Mouse (Mus musculus) 416B (cell line): ENCODE data around the gene Rpl18.
A peak's percentile ranks its signal among the peaks of the same experiment; 100 is the strongest.

Experiments used
- DNase-seq: peaks from one replicate; pipeline ENCODE4 v3.0.0; 2011; ENCODE audit warnings: low read depth

Gene Rpl18

DNA sequence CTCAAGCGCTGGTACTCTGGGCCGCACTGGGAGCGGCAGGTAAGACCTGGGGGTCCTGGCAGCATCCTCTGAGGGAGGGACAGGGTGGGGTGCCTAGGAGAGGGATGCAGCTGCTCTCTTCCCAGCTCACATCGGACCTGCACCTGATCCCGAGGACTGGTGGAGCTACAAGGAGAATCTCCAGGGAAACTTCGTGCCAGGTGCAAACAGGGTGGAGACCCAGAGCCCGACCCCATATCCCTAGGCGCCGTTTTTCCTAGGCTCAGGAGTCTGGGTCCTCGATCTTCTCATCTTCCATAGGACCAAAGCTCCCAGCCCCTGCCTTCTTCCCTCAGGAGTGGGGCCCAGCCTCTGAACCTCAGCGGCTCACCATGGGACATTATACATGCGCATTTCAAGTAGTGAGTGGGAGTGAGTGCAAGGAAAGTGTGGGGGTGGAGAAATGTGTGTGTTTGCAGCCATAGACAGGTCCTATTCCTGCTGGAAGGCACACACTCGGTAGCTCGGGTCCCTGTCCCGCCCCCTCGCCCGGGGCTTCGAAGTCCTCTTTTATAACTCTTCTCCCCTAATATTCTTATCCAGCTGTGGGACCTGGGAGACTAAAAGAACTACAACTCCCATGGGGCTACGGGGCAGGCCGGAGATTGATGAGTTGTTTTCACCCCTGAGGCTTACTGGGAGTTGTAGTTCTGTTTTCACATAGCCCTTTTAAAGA is 14.8 kb upstream of the Rpl18 start:
- DNase-seq: peak; percentile 67

DNA sequence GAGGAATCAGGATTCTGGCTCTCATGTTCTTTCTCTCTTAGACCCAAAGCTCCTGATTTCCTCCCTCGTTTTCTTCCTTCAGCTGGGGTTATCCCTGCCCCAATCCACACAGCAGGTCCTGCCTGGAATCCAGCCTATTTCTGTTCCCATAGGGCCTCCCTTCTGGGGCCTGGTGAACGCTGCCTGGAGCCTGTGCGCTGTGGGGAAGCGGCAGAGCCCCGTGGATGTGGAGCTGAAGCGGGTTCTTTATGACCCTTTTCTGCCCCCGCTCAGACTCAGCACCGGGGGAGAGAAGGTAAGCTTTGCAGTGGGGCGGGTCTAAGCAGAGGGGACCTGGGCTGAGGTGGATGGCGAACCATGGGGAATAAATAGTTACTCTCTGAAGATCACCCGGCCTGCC is 14.2 kb upstream of the Rpl18 start:
- DNase-seq: no peak

DNA sequence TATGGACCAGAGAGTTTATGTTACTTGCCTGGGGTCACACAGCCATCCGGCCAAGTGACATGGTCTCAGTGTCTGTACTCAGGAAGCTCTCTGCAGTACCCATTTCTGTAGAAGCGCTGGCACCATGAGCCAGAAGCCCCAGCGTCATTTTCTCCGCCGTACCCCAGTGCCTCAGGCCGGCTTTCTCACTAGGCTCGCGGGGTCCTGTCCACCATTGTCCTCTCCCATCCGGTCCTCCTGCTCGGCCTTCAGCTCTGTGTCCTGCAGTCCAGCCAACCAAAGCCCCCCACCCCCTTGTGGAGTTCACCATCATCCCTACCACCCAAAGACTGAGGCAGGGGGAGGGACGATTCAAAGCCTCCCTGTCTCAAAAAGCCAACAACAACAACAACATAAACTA is 13.7 kb upstream of the Rpl18 start:
- DNase-seq: no peak

DNA sequence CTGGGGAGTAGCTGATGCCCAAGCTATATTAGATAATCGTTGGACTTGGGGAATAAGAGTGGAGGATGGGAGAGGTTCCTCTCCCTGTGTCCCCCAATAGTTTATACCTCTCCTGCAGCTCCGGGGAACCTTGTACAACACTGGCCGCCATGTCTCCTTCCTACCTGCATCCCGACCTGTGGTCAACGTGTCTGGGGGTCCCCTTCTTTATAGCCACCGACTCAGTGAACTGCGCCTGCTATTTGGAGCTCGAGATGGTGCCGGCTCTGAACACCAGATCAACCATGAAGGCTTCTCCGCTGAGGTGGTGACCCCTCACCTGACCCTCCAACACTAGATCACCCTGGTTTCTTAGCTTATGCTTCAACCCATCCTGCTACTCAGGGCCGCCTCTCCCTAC is 12.9 kb upstream of the Rpl18 start:
- no peak for DNase-seq

DNA sequence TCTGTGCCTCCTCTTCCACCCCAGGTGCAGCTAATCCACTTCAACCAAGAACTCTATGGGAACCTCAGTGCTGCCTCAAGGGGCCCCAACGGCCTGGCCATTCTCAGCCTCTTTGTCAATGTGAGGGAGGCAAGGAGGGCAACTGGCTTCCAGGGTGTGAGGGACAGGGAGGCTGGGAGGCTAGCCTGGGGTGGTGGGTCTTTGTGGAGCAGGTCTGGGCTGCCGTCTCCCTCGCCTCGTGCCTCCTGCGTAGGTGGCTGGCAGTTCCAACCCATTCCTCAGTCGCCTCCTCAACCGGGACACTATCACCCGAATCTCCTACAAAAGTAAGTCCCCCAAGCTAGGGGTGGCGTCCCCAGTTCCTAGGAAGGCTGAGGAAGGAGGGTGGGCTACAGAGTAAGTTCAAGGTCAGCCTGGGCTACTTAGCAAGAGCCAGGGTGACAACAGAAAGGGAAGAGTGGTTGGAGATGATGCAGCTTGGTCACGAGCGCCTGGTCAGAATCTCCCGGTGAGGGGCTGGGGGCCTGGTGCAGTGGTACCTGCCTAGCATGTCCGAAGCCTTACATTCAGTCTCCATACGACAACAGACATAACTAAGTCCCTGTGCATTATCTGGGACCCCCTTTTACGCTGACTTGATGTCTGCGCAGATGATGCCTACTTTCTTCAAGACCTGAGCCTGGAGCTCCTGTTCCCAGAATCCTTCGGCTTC is 12.3 kb upstream of the Rpl18 start:
- DNase-seq: no peak

DNA sequence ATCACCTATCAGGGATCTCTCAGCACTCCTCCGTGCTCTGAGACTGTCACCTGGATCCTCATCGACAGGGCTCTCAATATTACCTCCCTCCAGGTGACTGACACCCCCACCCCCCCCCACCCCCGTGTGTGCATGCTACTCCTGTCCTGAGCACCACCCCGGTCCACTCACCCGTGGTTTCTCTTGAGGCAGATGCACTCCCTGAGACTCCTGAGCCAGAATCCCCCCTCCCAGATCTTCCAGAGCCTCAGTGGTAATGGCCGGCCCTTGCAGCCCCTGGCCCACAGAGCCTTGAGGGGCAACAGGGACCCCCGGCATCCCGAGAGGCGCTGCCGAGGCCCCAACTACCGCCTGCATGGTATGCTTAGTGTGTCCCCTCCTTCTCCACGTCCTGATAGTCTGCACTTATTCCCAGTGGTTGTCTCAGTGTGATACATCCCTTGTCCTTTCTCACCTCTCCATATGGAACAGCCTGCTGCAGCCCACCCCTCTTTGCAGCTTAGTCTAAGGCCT is 11.7 kb upstream of the Rpl18 start:
- no peak for DNase-seq

DNA sequence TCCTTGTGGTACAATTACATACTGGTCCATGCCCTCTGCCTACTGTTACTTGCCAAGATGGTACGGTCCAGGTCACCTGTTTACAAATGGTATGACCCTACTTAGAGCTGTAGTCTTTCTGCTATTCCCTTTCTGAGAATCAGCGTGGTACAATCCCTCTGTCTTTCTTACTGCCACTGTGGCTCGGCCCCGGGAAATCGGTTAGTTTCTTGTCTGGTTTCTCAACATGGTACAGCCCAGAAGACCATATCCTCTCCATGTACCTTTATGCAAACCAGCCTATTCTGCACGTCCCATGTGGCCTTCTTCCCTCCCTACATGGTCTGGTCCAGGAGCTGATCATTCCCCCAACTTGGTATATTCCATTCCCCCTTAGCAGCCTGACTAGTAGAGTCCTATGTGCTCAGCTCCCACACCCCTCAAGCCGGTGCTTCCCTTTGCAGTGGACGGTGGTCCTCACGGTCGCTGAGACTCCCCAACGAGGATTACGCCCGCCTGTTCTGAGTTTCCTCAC is 11.2 kb upstream of the Rpl18 start:
- peak; percentile 97 for DNase-seq

DNA sequence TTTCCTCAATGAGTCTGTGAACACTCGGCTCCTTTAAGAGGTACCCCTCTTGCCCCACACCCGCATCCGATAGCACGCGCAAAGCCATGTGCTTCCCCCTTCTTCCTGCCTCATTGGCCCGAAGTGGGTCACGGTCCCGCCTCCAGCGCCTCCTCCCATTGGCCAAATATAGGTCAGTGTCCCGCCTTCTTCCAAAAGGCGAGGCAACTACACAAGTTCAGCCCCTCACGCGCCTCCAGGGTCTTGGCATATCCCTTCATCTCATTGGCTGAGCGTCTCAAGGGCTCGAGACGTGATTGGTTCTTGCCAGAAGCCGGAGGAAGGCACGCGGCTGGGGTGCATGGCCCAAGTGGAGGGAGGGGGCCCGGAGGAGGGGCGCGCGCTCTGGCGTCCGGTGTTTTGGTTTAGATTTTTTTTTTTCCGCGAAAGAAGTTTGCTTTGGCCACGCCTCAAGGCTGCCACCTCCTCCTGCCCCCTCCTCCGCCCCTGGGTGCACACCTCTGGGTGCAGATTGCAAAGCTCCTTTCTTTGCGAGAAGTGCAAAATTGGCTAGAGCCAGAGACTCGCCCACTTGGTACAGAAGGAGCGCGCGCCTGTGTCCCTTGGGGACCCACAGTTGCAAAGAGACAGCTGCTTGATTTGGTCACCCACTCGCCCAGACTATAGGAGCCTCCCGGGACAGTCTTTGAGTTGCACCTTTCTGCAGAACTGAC is 10.4 kb upstream of the Rpl18 start, which contains the start of gene Dbp:
Gene Dbp, plus strand, starts transcription at position 359 of the 713 bp plus-strand sequence.
- DNase-seq: peak; percentile 100

DNA sequence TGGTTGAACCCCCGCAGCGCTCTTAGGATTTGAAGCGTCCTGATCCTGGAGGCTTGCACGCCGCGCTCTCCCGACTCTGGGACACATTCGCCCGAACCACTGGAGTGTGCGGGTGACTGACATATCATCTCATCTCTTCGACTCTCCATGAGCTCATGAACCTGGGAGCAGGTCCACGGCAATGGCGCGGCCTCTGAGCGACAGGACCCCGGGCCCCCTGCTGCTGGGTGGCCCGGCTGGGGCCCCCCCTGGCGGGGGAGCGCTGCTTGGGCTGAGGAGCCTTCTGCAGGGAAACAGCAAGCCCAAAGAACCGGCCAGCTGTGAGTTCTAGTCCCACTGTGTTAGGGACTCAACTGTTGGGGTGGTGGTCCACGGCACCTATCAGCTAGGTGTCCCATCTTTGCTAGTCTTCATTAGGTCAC is 9.8 kb upstream of the Rpl18 start:
- DNase-seq: no peak

DNA sequence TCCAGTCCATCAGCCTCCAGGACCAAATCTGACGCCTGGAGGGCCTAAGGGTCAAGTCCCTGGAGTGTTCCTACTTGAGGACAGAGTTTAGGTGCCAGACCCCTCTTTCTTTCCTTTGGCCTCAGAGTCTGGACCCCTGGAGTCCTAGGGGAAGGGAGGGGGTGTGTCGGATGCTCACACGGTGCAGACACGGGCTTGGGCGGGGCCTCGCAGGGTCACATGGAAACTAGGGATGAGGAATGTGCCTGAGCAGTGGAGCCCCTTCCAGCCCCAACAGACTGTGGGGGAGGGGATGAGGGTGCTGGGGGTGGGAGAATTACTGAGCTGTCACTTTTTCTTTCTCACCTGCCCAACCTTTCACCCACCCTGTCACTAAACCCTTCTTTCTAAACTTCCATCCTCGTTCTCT is 9.4 kb upstream of the Rpl18 start:
- DNase-seq: peak; percentile 79

DNA sequence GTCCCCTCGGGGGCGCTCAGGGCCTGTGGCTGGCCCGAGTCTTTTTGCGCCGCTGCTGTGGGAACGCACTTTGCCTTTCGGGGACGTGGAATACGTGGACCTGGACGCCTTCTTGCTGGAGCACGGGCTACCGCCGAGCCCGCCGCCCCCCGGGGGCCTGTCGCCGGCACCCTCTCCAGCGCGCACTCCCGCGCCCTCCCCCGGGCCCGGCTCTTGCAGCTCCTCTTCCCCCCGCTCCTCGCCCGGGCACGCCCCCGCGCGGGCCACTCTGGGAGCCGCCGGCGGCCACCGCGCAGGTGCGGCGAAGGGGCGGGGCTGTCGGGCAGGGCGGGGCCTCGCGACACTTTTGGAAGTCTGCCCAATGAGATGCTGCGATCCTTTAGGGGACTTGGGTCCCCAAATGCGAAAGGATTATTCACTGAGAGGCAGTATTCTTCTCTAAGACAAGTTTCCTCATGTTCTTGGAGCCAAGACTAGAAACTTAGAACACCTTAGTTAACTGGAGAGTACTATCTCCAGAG is 8.5 kb upstream of the Rpl18 start:
- DNase-seq: peak; percentile 93

DNA sequence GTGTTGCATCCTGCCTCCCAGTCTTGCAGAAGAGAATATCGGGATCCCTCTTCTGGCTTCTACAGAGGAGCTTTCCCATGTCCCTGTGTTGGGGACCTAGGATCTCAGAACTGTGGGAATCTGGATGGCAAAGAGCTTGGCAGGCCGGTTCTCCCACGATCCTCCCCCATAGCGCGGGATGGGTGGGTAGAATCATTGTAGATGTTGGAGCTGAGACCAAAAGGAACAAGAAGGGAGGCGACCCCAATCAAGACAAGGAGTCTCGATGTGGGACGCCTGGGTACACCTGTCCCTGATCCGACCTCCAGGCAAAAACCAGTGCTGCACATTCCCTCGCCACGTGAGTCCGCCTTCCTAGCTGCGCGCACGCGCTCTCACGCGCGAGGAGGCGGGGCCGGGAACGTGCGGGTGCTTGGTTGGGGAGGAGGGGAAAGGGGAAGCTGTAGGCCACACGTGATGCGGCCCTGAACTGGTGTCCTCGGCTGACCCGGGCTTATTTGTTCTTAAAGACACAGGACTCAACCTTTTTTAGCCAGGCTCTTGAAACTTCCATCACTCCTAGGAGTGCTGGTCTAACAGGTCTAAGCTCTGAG is 7.8 kb upstream of the Rpl18 start:
- DNase-seq: peak; percentile 98

DNA sequence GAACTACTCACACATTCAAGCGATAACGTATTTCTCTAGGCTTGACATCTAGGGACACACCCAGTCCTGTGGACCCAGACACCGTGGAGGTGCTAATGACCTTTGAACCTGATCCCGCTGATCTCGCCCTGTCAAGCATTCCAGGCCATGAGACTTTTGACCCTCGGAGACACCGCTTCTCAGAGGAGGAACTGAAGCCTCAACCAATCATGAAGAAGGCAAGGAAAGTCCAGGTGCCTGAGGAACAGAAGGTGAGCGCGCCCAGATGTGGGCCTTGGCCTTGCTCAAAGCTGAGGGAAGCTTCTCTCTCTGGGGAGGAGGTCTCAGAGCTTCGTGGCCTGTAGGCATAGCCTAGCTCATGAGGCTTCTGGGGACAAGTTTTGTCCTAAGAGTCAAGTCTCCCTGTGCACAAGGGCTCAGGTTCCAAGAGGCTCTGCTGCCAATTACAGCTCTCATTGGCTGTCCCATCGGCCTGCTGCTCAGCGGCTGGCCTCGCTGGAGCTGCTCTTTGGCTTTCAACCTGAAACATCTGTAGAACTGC is 7.0 kb upstream of the Rpl18 start:
- DNase-seq: peak; percentile 38

DNA sequence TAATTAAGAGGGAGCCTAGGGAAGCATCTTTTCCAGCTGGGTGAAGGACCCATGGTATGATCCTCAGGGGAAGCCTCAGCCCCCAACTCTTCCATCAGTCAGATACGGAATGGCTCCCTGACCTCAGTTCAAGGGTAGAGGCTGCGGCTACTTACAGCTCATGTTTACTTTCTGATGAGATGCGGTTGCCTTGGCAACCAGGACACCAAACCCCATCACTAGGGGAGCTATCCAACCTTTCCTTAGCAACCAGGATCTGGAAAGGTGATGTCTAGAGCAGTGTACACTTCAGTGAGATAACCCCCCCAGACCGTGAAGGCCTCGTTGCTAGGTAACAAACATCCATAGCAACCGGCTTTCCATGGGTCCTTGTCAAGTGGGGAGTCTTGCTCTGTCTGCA is 6.2 kb upstream of the Rpl18 start:
- DNase-seq: no peak

DNA sequence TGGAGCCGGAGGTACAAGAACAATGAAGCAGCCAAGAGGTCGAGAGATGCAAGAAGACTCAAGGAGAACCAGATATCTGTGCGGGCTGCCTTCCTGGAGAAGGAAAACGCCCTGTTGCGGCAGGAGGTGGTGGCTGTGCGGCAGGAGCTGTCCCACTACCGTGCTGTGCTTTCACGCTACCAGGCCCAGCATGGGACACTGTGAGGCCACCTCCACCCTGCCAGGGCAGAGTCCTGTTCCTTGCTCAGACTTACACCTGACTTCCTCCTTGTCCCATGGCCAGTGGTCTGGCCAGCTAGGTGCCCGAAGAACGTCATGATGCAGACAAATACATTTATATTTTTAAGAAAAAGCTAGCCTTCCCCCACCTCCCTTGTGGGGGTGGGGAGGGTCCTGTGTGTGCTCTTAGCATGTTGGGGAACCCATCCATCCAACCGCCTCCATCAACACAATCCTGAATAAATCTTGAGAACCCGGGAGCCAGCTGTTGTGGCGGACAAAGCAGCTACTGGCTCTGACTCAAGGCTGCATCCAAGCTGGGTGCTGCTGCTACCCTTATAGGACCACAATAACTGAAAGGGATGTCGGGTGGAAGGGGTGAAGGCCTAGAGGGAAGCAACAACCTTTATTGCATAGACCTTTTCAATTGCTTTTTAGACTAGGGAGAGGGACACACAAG is 5.4 kb upstream of the Rpl18 start:
- DNase-seq: no peak

DNA sequence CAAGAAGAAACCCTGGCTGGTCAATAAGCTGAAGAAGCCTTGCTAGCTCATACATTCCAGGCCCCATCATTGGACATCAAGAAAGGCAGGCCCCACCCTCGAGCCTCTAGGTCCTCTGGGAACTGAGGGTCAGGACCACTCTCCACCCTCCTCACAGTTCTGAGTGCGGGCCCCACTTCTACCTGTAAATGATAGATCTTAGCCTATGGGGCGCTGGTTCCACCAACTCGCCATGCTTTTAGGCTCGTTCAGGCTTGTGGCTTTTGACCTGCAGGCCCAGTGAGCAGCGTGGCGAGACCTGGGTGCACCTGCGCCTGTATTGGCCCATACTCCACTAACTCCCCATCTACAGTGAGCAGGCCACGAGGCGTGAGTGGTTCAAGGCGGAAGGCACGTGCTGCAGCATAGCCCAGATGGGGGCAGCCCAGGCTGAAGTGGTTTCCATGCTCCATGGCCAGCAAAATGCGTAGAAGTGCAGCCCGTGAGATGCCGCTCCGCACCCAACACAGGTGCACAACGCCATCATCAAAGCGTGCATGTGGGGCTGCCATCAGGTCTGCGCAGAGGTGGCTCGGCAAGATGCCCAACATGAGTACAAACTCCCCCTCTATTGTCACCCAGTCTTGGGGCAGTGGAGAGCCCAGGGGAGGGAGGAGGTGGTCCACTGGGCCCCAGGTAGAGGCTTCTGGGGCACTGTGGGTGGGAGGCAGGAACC is 4.6 kb upstream of the Rpl18 start:
- DNase-seq: no peak

DNA sequence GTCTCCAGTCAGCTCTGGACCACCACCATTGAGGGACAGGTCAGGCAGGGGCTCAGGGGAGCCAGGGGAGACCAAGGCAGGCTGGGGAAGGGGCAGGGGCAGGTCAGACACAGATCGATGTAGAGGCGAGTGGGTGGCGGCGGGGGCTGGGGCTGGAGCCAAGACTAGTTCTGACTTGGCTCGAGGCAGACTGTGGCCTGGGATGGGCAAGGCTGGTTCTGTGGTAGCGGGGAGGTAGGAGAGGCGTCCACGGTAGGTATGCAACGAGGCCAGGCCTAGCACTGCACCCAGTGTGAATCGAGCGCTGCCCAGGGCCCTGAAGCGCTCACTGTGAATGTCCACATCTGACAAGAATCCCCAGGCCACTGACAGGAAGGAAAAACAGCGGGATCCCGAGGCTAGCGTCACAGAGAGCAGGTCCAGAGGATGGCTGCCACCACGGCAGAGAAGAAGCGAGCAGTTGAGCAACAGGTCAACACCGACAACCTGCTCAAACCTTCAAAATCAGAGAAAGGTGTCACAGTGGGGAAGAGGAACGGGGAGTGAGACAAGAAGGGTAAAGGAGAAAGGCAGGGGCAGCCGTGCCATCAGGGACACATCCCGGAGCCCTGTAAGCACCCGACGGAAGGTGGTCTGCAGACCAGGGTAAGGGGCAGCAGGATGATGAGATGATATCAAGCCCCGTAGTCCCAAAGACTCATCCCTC is 3.8 kb upstream of the Rpl18 start:
- DNase-seq: no peak

DNA sequence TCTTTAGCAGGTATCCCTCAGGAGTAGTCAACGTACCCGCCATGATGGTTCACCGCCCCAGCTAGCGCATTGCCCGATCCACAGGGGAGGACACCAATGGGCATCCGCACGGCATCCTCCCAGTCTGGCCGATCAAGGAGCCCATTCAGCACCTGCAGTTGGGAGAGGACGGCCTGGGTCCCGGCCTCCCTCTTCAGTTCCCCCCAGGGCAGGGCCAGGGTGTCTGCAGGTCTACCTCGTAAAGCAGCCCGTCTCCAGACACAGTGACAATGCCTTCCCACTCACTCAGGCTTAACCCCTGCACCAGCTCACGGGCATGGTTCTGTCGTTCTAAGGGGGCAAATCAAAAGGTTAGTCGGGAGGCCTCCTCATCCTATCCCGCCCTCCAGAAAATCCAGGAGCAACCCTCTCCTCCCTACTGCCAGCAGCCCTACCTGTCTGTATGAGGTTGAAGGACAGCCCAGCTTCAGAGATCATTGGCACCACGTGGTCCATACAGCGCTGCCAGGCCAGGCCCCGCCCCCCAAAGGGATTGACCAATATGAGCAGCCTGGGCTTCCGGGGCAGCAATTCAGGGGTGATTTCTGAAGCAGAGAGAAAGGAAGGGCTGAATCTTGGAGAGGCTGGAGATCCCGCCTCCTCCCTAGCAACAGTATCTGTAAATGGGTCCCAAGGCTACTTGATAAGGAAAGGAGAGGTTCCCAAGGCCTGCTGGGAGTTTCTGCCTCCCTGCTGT is 3.1 kb upstream of the Rpl18 start:
- no peak for DNase-seq

DNA sequence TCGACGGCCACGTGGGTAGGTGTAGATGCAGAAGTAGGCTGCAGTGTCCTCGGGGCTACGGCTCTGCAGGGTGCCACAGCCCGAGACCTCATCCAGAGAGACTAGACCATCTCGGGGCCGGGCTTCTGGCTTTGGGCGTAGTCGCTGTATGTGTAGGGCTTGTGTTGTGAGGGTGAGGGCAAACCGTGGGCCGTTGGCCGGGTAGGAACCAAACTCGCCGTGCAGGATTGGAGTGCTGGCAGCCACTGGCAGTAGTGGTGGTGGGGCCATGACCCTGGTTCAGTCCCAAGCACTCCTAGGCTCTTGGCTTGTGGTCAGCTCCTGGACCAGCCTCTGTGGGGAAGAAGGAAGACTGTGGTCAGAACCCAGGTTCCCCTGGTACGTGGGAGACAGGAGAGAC is 1.9 kb upstream of the Rpl18 start:
- no peak for DNase-seq
